Mouse (Mus musculus): ENCODE results near the gene Hdhd5. TPM values are rescaled to one million over a fixed set of nuclear protein-coding genes. Genes with fewer than 3 reads are reported as not detected.

The Hdhd5 gene
- total RNA-seq, 4 experiments from 2014 or later: 20.1 to 25.0 (median 22.9) TPM

GRCm38 (mm10) chr6:120483211-120483626 lies 47.9 kb downstream of the Hdhd5 start:
- no peak for DNase-seq (ENCODE audit: low spot score)

GRCm38 (mm10) chr6:120482756-120483155 lies 48.4 kb downstream of the Hdhd5 start:
- no peak for DNase-seq (ENCODE audit: low spot score)

- no peak for DNase-seq (ENCODE audit: low spot score)
Observed at GRCm38 (mm10) chr6:120482021-120482420, 49.1 kb downstream of the Hdhd5 start.

- no peak for DNase-seq (ENCODE audit: low spot score)
Observed at GRCm38 (mm10) chr6:120481538-120481937, 49.6 kb downstream of the Hdhd5 start.

GRCm38 (mm10) chr6:120480361-120480760 lies 50.8 kb downstream of the Hdhd5 start:
- DNase-seq (ENCODE audit: low spot score): no peak

GRCm38 (mm10) chr6:120479302-120479701 lies 51.8 kb downstream of the Hdhd5 start:
- DNase-seq (ENCODE audit: low spot score): no peak

- DNase-seq (ENCODE audit: low spot score): no peak
Observed at GRCm38 (mm10) chr6:120475288-120475687, 55.8 kb downstream of the Hdhd5 start.

- no peak for DNase-seq (ENCODE audit: low spot score)
Observed at GRCm38 (mm10) chr6:120473427-120473826, 57.7 kb downstream of the Hdhd5 start.

- DNase-seq (ENCODE audit: low spot score): no peak
Observed at GRCm38 (mm10) chr6:120472455-120473140, 58.5 kb downstream of the Hdhd5 start.

- no peak for DNase-seq (ENCODE audit: low spot score)
Observed at GRCm38 (mm10) chr6:120471991-120472441, 59.1 kb downstream of the Hdhd5 start.

- DNase-seq (ENCODE audit: low spot score): no peak
Observed at GRCm38 (mm10) chr6:120470666-120471065, 60.5 kb downstream of the Hdhd5 start.

- DNase-seq (ENCODE audit: low spot score): no peak
Observed at GRCm38 (mm10) chr6:120469770-120470169, 61.3 kb downstream of the Hdhd5 start.

GRCm38 (mm10) chr6:120469268-120469667 lies 61.9 kb downstream of the Hdhd5 start:
- no peak for DNase-seq (ENCODE audit: low spot score)

- no peak for DNase-seq (ENCODE audit: low spot score)
Observed at GRCm38 (mm10) chr6:120468259-120468658, 62.9 kb downstream of the Hdhd5 start.

GRCm38 (mm10) chr6:120466609-120467329 lies 64.3 kb downstream of the Hdhd5 start:
- no peak for DNase-seq (ENCODE audit: low spot score)

- DNase-seq (ENCODE audit: low spot score): no peak
Observed at GRCm38 (mm10) chr6:120465393-120465792, 65.7 kb downstream of the Hdhd5 start.

GRCm38 (mm10) chr6:120464406-120464939 lies 66.6 kb downstream of the Hdhd5 start:
- DNase-seq (ENCODE audit: low spot score): no peak

GRCm38 (mm10) chr6:120463884-120464283 lies 67.2 kb downstream of the Hdhd5 start:
- DNase-seq (ENCODE audit: low spot score): no peak

GRCm38 (mm10) chr6:120463086-120463871 lies 67.8 kb downstream of the Hdhd5 start, which contains the start of gene Il17ra:
Gene Il17ra, plus strand, starts transcription at chr6:120463247.
- DNase-seq (ENCODE audit: low spot score): no peak

- no peak for DNase-seq (ENCODE audit: low spot score)
Observed at GRCm38 (mm10) chr6:120462251-120462650, 68.9 kb downstream of the Hdhd5 start.

- DNase-seq (ENCODE audit: low spot score): no peak
Observed at GRCm38 (mm10) chr6:120461217-120461616, 69.9 kb downstream of the Hdhd5 start.

Measured in heart, adult 8-10 months (tissue).